Mouse (Mus musculus): ENCODE measurements around the gene Neurl1b. TPM values are rescaled to one million over a fixed set of nuclear protein-coding genes. Genes with fewer than 3 reads are reported as not detected.

Gene Neurl1b
- total RNA-seq (2021): 10 to 100 TPM; 73.3 to 77.5 TPM

DNA sequence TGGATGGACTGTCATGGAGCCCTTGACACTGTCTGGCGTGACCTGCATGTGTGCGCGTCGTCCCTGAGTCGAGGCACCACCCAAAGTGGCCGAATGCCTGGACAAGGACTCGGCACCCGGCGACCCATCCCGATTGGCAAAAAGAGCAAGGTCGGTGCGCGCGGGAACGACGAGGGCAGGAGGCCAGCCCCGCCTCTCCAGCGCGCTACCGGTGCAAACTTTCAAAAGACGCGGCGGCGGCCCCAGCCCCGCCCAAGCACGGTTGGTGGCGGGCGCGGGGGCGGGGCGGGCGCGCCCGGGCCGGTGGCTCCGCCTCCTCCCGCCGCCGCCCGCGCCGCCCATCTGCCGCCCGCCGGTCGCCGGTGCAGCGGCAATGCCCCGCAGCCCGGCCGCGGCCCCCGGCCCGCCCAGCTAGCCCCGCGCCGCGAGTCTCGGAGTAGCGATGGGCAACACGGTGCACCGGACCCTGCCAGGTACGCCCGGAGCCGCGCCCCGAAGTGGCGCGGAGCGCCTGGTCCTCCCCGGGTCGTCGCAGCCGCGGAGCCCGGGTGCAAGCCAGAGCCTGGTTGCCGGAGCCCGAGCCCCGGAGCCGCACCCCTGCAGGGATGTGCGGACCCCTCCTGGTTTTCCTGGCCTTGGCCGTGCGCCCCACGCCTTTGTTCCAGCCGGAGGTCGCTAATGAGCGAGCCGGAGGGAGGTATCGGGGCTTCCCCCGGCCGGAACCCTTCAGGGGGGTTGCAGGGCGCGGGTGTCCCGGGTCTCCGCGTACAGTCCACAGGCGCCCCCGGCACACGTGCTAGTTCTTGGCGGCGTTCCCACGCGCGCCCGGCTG is at the start of gene Neurl1b:
Gene Neurl1b, plus strand, starts transcription at position 307 of the 832 bp plus-strand sequence.
- DNase-seq (ENCODE audit: low spot score in 2 of 2): peak; percentile 45 to 66
- intact Hi-C loops (cut with DNase I): loop anchor here (2.0 kb wide), 1 partner anchor 46 kb away; no protein-coding TSS in a partner anchor

GRCm38 (mm10) chr17:26366792-26367191 is 47.8 kb upstream of the Neurl1b start:
- no peak for DNase-seq (ENCODE audit: low spot score in 2 of 2)
- intact Hi-C loops (cut with DNase I): no loop called here

DNA sequence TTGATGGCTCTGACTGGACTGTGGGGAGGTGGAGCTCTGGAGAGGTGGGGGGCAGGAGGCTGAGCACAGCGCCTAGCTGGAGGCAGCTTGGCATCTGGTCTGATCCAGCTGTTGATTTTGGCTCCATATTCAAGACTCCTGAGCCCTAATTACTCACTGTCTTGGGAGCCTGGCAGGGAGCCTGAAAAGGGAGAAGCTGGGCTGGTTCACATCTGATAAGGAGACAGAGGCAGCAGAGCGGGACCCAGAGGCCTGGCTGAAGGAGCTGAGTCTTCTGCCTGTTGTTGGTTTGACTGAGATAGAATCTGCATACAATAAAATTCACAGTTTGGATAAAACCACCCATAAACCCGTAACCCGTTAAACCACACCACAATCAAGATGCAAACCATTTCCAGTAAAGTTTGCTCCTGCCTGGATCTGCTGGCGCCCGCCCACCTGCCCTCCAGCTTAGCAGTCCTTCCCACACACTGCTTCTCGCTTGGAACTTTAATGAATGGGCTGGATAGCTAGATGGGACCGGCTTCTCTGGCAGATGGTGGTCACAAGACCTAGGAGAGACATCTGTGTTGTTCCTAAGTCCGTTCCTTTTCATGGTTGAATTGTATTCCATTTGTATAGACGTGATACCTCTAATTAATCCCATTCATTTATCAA is 46.2 kb upstream of the Neurl1b start:
- DNase-seq (ENCODE audit: low spot score in 2 of 2): no peak
- intact Hi-C loops (cut with DNase I): loop anchor here (2.0 kb wide), 2 partner anchors 46 to 54 kb away; partner anchors contain the start of gene Neurl1b

- intact Hi-C loops (cut with DNase I): loop anchor here (1.0 kb wide), 1 partner anchor 81 kb away; no protein-coding TSS in a partner anchor
Observed at GRCm38 (mm10) chr17:26370521-26371245, 43.9 kb upstream of the Neurl1b start.

DNA sequence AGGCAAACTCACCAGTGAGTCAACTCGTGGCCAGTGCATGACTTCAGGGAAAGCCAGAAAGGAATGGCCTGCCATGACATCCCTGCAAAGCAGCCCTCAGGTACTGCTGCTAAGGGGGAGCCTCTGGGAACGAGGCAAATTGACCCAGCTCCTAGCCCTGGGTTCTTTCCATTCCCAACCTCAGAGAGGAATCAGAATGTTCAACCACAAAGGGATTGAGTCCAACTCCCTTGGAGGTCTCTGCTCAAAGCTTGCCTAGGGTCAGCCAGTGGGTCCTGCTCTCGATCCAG is 43.4 kb upstream of the Neurl1b start:
- intact Hi-C loops (cut with DNase I): no loop called here
- no peak for DNase-seq (ENCODE audit: low spot score in 2 of 2)

More at GRCm38 (mm10) chr17:26370521-26371245, 43.9 kb upstream of the Neurl1b start:
- peak; percentile 63 to 64 for DNase-seq (ENCODE audit: low spot score in 2 of 2)

DNA sequence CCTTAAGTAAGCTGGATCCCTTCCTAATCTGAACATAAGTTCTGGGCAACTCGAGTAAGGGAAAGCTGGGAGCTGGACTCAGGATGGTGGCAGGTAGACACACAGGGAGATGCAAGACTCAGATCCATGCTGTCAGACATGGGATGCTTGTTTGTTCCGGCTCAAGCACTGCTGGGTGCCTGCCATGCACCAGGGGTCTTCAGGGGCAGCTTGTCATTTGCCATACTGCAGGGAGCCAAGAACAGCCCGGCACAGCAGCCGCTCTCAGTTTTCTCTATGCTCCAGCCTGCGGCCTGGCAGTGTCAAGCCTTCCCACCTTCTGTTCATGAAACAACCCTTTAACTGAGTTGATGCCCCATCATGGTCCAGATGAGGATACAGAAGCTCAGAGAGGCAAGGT is 41.4 kb upstream of the Neurl1b start:
- no peak for DNase-seq (ENCODE audit: low spot score in 2 of 2)
- intact Hi-C loops (cut with DNase I): no loop called here

GRCm38 (mm10) chr17:26376416-26376815 is 38.2 kb upstream of the Neurl1b start:
- intact Hi-C loops (cut with DNase I): no loop called here
- DNase-seq (ENCODE audit: low spot score in 2 of 2): no peak

DNA sequence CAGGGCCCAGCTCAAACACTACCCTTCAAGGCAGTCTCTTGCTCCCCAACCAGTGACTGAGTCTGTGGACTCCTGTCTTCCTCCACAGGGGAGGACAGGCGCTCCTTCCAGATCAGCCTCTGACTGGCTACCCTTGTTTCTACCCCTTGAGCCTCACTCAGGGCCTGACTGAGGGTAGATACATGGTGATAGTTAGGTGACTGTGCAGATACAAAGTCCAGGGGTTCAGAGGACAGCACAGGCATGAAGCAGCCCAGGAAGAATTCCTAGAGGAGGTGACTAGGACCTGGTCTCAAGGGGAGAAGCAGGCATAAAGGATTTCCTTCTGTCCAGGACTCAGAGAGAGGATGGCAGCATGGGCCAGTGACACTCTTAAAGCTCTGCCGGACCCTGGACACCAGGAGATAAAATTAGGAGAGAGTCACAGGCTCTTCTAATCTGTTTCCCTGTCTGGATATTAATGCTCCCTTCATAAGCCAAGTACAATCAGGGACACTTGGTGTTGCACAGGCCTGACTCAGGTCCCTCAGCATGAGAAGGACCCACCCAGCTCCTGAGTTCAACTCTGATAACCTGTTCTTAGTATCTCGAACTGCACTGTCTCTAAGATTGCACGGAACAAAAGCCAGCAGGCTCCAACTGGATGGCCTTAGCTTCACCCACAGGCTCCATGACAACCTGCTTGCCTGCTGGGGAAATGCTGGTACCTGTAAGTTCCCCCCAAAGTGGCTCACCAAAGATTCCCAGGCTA is 37.5 kb upstream of the Neurl1b start:
- no peak for DNase-seq (ENCODE audit: low spot score in 2 of 2)
- intact Hi-C loops (cut with DNase I): no loop called here

DNA sequence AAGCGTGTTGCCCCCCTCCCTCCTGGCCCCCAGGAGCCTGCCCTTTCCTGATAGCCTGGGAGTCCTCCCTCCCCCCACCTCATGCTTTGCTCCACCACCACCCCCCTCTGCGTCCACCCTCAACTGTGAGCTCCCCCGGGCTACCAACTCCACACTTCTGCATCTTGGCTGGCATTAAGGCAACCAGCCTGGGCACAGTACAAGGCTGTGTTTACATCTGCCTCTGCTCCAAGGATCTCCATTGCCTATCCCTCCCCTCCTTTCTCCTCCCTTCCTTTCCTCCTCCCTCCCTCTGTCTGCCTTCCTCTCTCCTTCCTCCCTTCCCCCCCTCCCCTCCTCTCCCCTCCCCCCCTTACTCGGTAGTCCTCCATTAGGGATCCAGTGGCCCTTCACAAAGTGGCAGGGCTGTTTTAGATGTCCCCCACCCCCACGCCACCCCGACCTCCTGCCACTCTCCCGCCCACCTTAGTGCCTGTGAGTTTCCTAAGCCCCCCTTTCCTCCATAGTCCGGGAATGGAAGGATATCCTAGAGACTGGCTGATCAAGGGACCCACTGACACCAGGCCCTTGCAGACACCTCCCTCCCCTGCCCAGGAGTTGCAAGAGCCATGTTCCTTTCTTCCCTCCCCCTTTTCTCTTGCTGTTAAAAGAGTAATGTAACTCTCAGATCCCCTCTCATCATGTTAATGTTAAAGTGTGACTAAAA is 34.2 kb upstream of the Neurl1b start:
- DNase-seq (ENCODE audit: low spot score in 2 of 2): no peak
- intact Hi-C loops (cut with DNase I): no loop called here

DNA sequence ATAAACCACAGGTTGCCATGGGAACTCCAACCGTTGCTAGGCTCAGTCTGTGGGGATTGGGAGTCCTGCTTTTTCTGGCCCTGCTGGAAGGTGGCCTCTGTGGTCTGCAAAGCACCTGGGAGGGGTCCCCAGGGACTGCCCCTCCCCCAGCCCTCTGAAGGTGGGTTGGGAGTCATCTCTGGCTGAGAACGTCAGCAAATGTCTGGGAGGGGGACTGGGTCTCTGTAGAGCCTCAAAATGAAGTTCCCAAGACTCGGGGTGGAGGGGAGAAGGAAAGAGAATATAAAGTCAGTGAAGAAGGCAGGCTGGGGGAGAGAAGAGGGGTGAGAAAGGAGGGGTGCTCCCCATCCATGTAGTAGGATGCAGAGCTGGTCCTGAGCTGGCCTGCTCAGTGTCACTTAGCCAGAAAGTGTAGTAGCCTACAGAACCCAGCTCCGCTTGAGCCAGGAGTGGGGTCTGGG is 33.6 kb upstream of the Neurl1b start:
- intact Hi-C loops (cut with DNase I): no loop called here
- DNase-seq (ENCODE audit: low spot score in 2 of 2): peak; percentile 68

DNA sequence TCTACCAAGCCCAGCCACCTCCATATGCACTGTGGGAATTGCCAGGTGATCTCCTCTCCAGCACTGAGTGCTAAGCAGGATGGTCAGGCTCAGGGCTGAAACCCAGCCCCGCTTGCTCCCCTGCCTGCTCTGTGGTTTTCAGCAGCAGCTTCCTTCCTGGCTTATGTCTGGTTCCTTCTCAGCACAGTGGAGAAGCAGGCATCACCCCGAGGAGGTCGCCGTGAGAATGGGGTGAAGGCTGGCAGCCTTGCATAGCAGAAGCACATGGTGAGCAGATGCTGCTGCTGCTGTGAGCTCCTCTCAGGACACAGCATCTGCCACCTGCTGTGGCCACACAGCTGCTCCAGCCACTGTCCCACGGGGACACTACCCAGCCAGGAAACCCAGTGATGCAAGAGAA is 33.0 kb upstream of the Neurl1b start:
- intact Hi-C loops (cut with DNase I): no loop called here
- DNase-seq (ENCODE audit: low spot score in 2 of 2): peak in 1 of 2 experiments; percentile 31

DNA sequence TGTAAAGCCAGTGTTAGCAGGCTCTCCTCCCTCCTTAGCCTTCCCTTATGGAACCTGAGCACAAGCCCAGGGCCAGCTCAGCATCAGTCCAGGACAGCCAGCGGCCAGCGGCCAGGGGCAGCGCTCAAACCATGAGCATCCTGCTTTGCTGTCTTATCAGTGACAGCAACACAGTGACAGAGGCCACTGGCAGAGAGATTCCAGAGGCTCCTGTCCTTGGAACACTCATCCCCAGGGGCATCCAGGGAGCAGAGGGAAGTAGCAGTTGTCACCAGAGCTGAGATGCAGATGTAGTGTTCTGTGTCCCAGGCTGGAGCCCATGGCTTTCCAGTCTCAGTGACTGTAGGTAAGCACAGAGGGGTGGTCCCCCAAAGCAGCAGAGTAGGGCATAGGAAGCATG is 32.5 kb upstream of the Neurl1b start:
- no peak for DNase-seq (ENCODE audit: low spot score in 2 of 2)

GRCm38 (mm10) chr17:26382687-26383086 is 31.9 kb upstream of the Neurl1b start:
- DNase-seq (ENCODE audit: low spot score in 2 of 2): no peak
- intact Hi-C loops (cut with DNase I): no loop called here

More for the DNA sequence above, 32.5 kb upstream of the Neurl1b start:
- intact Hi-C loops (cut with DNase I): no loop called here

DNA sequence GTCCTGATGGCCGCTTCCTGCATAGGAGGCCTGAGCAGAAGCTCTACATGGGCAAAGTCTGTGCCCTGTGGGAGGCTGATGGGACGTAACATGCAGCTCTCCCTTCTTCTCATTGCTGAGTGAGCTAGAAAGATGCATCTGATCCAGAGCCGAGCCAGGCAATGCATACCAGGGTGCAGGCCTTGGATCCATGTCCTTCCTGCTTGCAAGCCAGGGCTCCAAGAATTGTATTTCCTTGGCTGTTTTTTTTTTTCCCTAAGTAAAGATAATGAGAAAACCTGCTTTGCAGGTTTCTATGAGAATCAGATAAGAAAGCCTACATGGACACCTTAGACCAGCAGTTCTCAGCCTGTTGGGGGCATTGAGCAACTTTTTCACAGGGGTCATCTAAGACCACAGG is 30.5 kb upstream of the Neurl1b start:
- DNase-seq (ENCODE audit: low spot score in 2 of 2): no peak
- intact Hi-C loops (cut with DNase I): no loop called here

GRCm38 (mm10) chr17:26385252-26386130 is 29.1 kb upstream of the Neurl1b start:
- intact Hi-C loops (cut with DNase I): no loop called here
- DNase-seq (ENCODE audit: low spot score in 2 of 2): no peak

DNA sequence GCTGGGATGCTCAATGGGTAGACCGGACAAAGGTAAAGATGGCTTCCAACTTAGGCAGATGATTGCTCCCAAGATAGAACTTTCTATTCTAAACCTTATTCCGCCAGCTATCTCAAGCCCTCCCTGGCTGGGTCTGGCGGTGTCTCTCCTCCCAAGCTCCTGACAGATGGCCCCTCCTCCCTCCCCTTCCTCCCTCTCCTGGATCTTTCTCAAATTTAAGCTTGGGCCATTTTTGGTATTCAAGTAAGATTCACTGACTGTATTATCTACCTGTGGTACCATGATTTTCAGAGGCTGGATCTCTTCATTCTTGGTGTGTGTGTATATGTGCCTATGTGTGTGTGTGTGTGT is 28.5 kb upstream of the Neurl1b start:
- intact Hi-C loops (cut with DNase I): no loop called here
- DNase-seq (ENCODE audit: low spot score in 2 of 2): no peak

- intact Hi-C loops (cut with DNase I): no loop called here
- no peak for DNase-seq (ENCODE audit: low spot score in 2 of 2)
Observed at GRCm38 (mm10) chr17:26388106-26388505, 26.5 kb upstream of the Neurl1b start.

GRCm38 (mm10) chr17:26389241-26389640 is 25.4 kb upstream of the Neurl1b start:
- intact Hi-C loops (cut with DNase I): no loop called here
- no peak for DNase-seq (ENCODE audit: low spot score in 2 of 2)
